Mouse (Mus musculus): ENCODE results near the gene Acot7. TPM values are rescaled to one million over a fixed set of nuclear protein-coding genes. Genes with fewer than 3 reads are reported as not detected.
A peak's percentile ranks its signal among the peaks of the same experiment; 100 is the strongest.

Acot7 gene
- polyA plus RNA-seq, 1 experiment from 2014 or later, result 57.3 TPM

DNA sequence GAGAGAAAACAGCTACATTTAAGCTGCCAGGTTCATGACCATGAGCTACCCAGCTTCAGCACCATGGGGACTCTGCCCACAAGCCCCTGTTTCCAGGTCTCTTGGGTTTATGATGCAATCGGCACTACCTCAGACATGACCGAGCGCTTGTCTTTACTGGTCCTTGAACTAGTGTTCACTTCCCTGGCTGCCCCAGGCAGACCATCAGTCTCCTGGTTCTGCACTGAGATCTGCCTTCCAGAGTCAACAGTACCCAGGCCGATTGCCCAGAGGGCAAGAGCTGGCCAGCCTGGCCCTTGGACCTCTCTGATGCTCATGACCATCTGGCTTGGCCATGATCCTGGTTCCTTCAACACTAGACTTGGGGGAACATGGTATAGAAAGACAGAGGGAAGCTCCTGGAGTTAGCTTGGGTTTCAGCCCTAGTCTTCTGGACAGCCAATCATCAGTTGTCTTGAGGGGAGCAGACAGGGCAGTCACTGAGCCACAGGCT is 54.5 kb downstream of the Acot7 start:
- Histone ChIP-seq H3K4me2 (no peak overlapping the region), H3K4me3 (no peak overlapping the region), H3K9me3 (no peaks in the 10 kb centered on the region), H3K4me1 (peaks cover 8% of the 10 kb centered on the region), H3K36me3 (peaks cover 15% of the 10 kb centered on the region), H3K27ac (no peak overlapping the region), H3K9ac (no peak overlapping the region), H3K27me3 (no peaks in the 10 kb centered on the region)
- ATAC-seq (ENCODE audit: insufficient number of reproducible peaks, low FRiP score, low TSS enrichment, low read depth), result no peak
- WGBS, result 85% methylated on average over 4 of the region's 4 CpGs

GRCm38 (mm10) chr4:152239974-152240373 is 62.0 kb downstream of the Acot7 start:
- no peaks in the 10 kb centered on the region for H3K4me1 ChIP-seq
- H3K9me3 ChIP-seq, result no peaks in the 10 kb centered on the region
- no peaks in the 10 kb centered on the region for H3K27me3 ChIP-seq
- no peak for ATAC-seq (ENCODE audit: insufficient number of reproducible peaks, low FRiP score, low TSS enrichment, low read depth)
- no peak overlapping the region for H3K4me3 ChIP-seq
- H3K4me2 ChIP-seq, result no peak overlapping the region
- H3K36me3 ChIP-seq, result peaks cover 24% of the 10 kb centered on the region
- H3K9ac ChIP-seq, result no peak overlapping the region
- WGBS, result 69% methylated on average over 4 of the region's 4 CpGs
- no peak overlapping the region for H3K27ac ChIP-seq

GRCm38 (mm10) chr4:152243241-152243891 is 65.4 kb downstream of the Acot7 start:
- H3K4me2 ChIP-seq, result no peak overlapping the region
- no peak overlapping the region for H3K9ac ChIP-seq
- H3K27ac ChIP-seq, result no peak overlapping the region
- H3K36me3 ChIP-seq, result 0 out of 2 replicates have a peak, but pooled peaks cover 11% of the 10 kb centered on the region
- no peak for ATAC-seq (ENCODE audit: insufficient number of reproducible peaks, low FRiP score, low TSS enrichment, low read depth)
- H3K4me1 ChIP-seq, result no peaks in the 10 kb centered on the region
- H3K9me3 ChIP-seq, result no peaks in the 10 kb centered on the region
- H3K4me3 ChIP-seq, result no peak overlapping the region
- 82% methylated on average over 9 of the region's 9 CpGs for WGBS
- no peaks in the 10 kb centered on the region for H3K27me3 ChIP-seq

DNA sequence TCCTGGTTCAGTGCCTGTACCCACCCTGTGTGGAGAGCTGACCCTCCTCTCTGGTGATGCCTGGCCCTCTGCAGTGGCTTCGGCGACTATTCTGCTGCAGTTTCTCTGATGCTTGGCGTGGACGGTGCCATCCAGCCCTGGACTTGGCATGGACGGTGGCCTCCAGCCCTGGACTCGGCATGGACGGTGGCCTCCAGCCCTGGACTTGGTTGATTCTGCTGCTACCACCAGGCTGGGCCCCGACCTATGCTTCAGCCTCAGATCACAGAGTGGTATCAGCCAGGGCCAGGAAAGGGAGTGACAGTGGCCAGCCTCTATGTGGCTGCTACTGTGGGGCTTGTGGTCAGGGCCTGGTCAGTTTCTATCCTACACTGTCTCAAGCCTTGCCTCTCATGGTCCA is 66.0 kb downstream of the Acot7 start:
- no peak for ATAC-seq (ENCODE audit: insufficient number of reproducible peaks, low FRiP score, low TSS enrichment, low read depth)
- 89% methylated on average over 8 of the region's 8 CpGs for WGBS

DNA sequence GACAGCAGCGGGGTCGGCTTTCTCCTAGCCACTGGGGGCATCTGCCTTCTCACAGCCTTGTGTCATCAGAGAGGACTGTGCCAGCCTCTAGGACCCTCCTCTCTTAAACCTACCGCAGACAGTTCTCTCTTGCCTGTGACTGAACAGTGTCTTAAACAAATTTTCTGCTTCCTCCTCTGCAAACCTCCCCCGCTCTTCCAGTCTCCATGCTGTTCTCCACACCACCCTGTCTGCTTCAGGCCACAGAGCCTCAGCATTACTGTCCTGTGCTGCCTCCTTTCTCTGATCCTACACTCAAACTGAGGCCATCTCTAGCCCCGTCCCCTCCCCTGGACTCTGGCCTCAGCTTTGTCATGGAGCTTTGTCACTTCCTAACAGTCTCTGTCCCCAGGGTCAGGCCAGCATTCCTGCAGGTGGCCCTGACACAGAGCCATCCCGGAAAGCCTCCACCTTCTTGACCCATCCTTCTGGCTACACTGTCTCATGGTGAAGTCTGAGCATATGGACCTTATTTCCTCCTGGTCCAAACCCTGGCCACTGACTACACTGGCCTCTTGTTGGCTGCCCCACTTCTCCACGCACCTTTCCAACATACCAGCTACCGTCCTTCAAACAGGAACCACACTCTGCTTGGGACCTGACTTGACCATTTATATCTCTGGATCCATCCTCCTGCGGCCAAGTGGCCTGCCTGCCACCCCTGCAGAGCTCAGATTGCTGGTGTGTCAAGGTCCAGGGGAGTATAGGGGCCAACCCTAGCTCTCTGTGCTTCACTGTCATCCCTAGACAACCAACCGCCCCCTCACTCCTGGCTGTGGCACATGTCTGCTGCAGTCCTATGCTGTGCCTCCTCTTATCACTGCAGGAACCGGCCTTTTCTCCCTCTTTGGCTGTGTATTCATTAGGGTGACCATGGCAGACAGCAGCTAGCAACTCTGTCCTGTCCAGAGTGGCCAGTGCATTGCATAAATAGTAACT is 66.9 kb downstream of the Acot7 start:
- 88% methylated on average over 11 of the region's 11 CpGs for WGBS
- Histone ChIP-seq H3K36me3 (0 out of 2 replicates have a peak, but pooled peaks cover 4% of the 10 kb centered on the region), H3K9ac (no peak overlapping the region), H3K4me1 (no peaks in the 10 kb centered on the region), H3K27me3 (no peaks in the 10 kb centered on the region), H3K27ac (no peak overlapping the region), H3K9me3 (no peaks in the 10 kb centered on the region), H3K4me3 (no peak overlapping the region), H3K4me2 (no peak overlapping the region)
- no peak for ATAC-seq (ENCODE audit: insufficient number of reproducible peaks, low FRiP score, low TSS enrichment, low read depth)

More for the DNA sequence above, 66.0 kb downstream of the Acot7 start:
- no peaks in the 10 kb centered on the region for H3K9me3 ChIP-seq
- no peak overlapping the region for H3K27ac ChIP-seq
- H3K27me3 ChIP-seq, result no peaks in the 10 kb centered on the region
- H3K9ac ChIP-seq, result no peak overlapping the region
- no peaks in the 10 kb centered on the region for H3K4me1 ChIP-seq
- H3K4me2 ChIP-seq, result no peak overlapping the region
- 0 out of 2 replicates have a peak, but pooled peaks cover 11% of the 10 kb centered on the region for H3K36me3 ChIP-seq
- H3K4me3 ChIP-seq, result no peak overlapping the region

DNA sequence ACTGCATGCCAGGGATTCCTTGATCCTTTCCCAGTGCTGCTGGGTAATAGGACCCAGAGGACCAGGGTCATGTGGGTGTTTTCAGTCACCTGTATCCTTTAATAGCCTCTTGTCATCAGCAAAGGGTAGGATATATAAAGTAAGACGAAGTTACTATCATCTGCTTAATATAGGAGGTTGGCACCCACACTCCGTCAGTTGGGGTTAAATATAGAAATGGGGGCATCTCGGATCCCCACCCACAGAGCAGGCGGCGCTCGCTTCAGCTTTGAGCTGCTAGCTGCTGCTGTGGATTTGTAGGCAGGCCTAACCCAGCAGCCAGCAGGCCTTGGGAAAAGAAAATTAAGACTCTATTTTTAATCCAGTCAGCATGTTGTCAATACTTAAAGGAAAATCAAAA is 68.1 kb downstream of the Acot7 start:
- H3K4me3 ChIP-seq, result no peak overlapping the region
- no peak overlapping the region for H3K9ac ChIP-seq
- H3K4me1 ChIP-seq, result no peaks in the 10 kb centered on the region
- no peaks in the 10 kb centered on the region for H3K36me3 ChIP-seq
- no peak overlapping the region for H3K27ac ChIP-seq
- WGBS, result 68% methylated on average over 6 of the region's 6 CpGs
- ATAC-seq (ENCODE audit: insufficient number of reproducible peaks, low FRiP score, low TSS enrichment, low read depth), result no peak
- H3K9me3 ChIP-seq, result no peaks in the 10 kb centered on the region
- H3K27me3 ChIP-seq, result no peaks in the 10 kb centered on the region
- H3K4me2 ChIP-seq, result no peak overlapping the region

DNA sequence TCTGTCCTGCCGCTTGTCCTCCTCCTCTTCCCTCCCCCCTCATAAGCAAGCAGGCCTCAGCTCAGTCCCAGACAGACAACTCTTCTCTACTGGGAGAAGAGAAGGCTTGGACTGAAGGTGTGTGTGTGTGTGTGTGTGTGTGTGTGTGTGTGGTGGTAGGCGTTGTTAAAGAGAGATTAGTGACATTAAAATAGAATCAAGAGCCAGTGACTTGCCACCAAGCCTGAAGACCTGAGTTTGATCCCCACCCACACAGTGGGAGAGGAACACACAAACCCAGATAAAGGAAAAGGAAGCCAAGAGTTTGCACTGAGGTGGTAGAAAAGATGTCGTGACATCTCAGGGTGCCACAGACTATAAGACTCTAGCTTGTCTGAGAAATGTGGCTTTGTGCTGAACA is 69.3 kb downstream of the Acot7 start:
- no peaks in the 10 kb centered on the region for H3K9me3 ChIP-seq
- no peak overlapping the region for H3K4me2 ChIP-seq
- ATAC-seq (ENCODE audit: insufficient number of reproducible peaks, low FRiP score, low TSS enrichment, low read depth), result no peak
- 76% methylated on average over 3 of the region's 3 CpGs for WGBS
- H3K27me3 ChIP-seq, result no peaks in the 10 kb centered on the region
- H3K4me3 ChIP-seq, result no peak overlapping the region
- no peak overlapping the region for H3K27ac ChIP-seq
- no peaks in the 10 kb centered on the region for H3K4me1 ChIP-seq
- H3K36me3 ChIP-seq, result no peaks in the 10 kb centered on the region
- H3K9ac ChIP-seq, result no peak overlapping the region

DNA sequence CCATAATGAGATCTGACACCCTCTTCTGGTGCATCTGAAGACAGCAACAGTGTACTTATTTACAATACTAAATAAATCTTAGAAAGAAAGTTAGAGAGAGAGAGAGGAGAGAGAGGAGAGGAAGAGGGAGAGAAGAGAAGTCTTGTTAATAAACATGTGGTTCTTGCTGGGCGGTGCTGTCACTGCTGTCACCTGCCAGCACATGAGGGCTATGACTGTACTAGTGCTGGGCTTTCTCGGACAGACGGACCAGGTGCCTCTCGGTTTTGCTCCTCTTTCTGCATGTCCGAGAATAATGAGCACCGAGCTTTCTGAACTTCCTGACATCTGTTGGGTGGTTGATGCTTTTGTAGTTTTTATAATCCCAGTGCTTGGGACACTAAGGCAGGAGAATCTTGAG is 72.7 kb downstream of the Acot7 start:
- H3K27me3 ChIP-seq, result no peaks in the 10 kb centered on the region
- no peaks in the 10 kb centered on the region for H3K36me3 ChIP-seq
- no peak overlapping the region for H3K9ac ChIP-seq
- no peak for ATAC-seq (ENCODE audit: insufficient number of reproducible peaks, low FRiP score, low TSS enrichment, low read depth)
- H3K9me3 ChIP-seq, result no peaks in the 10 kb centered on the region
- H3K4me3 ChIP-seq, result no peak overlapping the region
- H3K4me2 ChIP-seq, result no peak overlapping the region
- H3K4me1 ChIP-seq, result no peaks in the 10 kb centered on the region
- whole genome bisulfite sequencing, result 83% methylated on average over 6 of the region's 6 CpGs
- no peak overlapping the region for H3K27ac ChIP-seq

DNA sequence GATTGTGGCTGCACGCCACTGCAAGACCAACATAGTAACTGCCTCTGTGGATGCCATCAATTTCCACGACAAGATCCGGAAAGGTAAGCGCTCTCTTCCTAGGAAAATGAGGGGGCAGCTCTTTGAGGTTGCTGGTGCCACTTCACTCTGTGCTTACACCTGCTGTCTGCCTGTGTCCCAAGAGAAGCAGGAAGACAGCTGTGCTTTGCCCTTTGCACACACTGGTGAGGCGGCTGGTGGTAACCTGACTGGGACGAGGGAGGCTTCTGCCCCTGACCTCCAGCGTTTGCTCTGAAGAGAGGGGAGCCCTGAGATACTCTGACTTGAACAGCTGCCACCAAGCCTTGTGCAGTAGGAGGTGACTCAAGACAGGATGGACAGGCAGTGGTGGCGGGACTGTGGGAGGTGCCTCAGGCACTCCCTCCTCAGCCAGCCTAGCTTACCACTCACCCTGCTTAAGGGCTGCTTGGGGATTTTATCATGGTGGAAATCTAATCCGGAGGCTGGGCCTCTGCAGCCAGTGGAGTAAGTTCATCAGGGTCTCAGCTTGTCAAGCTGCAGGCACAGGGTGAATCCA is 75.3 kb downstream of the Acot7 start:
- H3K27me3 ChIP-seq, result no peaks in the 10 kb centered on the region
- H3K27ac ChIP-seq, result no peak overlapping the region
- no peaks in the 10 kb centered on the region for H3K9me3 ChIP-seq
- no peak overlapping the region for H3K9ac ChIP-seq
- H3K4me1 ChIP-seq, result no peaks in the 10 kb centered on the region; the same call in 1 of the 2 replicates
- H3K4me3 ChIP-seq, result no peak overlapping the region
- 77% methylated on average over 9 of the region's 9 CpGs for WGBS
- ATAC-seq (ENCODE audit: insufficient number of reproducible peaks, low FRiP score, low TSS enrichment, low read depth), result peak; percentile 62; the same call in 1 of the 2 replicates
- no peak overlapping the region for H3K4me2 ChIP-seq
- no peaks in the 10 kb centered on the region for H3K36me3 ChIP-seq

DNA sequence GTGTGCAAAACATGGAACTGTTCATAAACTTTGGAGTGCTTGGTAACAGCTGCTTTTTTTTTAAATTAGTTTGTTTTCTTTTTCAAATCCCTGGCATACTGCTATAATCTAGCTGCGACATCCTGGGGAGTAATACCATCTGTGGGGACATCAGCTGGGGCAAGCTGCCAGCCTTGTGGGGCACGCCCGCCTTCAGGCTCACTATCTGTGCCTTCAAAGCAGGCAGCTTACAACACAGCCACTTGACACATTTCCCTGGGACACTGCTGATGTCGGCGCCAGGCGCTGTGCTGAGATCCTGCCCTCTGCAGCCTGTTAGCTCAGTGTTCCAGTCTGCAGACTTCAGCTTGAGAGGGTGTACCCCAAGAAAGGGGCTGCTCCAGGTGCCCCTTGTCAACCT is 79.1 kb downstream of the Acot7 start:
- Histone ChIP-seq H3K9ac (no peak overlapping the region), H3K27me3 (no peaks in the 10 kb centered on the region), H3K9me3 (no peaks in the 10 kb centered on the region), H3K4me2 (no peak overlapping the region), H3K36me3 (peaks cover 3% of the 10 kb centered on the region; the same call in 1 of the 2 replicates), H3K4me3 (no peak overlapping the region), H3K4me1 (peaks cover 7% of the 10 kb centered on the region), H3K27ac (no peak overlapping the region)
- WGBS, result 45% methylated on average over 6 of the region's 6 CpGs
- no peak for ATAC-seq (ENCODE audit: insufficient number of reproducible peaks, low FRiP score, low TSS enrichment, low read depth)

DNA sequence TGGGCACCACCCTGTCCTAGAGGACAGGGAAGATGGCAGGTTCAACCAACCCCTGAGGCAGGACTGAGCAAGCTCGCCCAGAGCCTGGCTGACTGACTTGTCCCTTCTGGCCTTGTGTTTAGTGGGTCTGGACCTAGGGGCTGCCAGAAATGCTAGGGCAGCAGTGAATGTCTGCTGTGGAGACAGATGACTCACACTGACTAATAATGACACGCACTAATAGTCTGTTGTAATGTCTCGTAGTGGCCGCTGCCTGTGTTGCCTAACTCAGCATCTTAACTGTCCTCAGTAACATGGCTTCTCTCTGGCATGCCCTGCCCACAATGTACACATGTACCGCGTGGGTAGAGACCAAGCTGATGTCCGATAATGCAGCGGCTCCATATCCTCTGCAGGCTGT is 82.5 kb downstream of the Acot7 start:
- peaks cover 3% of the 10 kb centered on the region for H3K36me3 ChIP-seq
- no peak overlapping the region for H3K9ac ChIP-seq
- no peaks in the 10 kb centered on the region for H3K27me3 ChIP-seq
- no peak for ATAC-seq (ENCODE audit: insufficient number of reproducible peaks, low FRiP score, low TSS enrichment, low read depth)
- H3K4me3 ChIP-seq, result no peak overlapping the region
- no peaks in the 10 kb centered on the region for H3K9me3 ChIP-seq
- H3K4me1 ChIP-seq, result peaks cover 36% of the 10 kb centered on the region
- no peak overlapping the region for H3K4me2 ChIP-seq
- no peak overlapping the region for H3K27ac ChIP-seq
- WGBS, result 87% methylated on average over 8 of the region's 8 CpGs

DNA sequence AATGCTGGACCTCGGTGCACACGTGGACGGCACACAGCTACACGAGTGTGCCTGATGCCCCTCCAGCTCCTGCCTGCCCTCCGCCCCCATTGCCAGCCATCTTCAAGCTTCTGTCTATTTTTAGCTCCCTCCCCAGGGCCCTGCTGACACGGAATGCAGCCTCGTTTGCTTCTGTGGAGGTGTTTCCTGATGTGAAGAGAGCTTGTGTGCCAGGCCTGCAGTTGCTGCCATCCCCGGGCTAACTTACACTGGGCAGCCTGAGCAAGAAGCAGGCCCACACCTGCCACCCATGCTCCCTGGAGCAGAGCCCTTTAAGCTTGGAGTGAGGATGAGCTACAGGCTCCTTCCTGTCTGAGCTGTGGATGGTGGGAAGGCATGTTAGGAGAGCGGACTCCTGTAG is 84.3 kb downstream of the Acot7 start:
- no peaks in the 10 kb centered on the region for H3K9me3 ChIP-seq
- no peak overlapping the region for H3K4me2 ChIP-seq
- WGBS, result 56% methylated on average over 9 of the region's 9 CpGs
- no peak overlapping the region for H3K9ac ChIP-seq
- peaks cover 46% of the 10 kb centered on the region for H3K4me1 ChIP-seq
- peak overlapping the region; percentile 7; the same call in 1 of the 2 replicates for H3K27ac ChIP-seq
- H3K27me3 ChIP-seq, result no peaks in the 10 kb centered on the region
- no peak overlapping the region for H3K4me3 ChIP-seq
- H3K36me3 ChIP-seq, result peaks cover 3% of the 10 kb centered on the region
- ATAC-seq (ENCODE audit: insufficient number of reproducible peaks, low FRiP score, low TSS enrichment, low read depth), result no peak

Data from limb, embryonic 15.5 days (tissue).